Mouse (Mus musculus) intestine, embryonic 14.5 days (tissue): ENCODE data around the gene C1ql4. TPM values are rescaled to one million over a fixed set of nuclear protein-coding genes. Genes with fewer than 3 reads are reported as not detected.
"Not testable (repeated sequence)": the region's sequence is repeated elsewhere in the genome, so short reads cannot be mapped to it uniquely, and the experiment has no call there.

ENCODE experiments used
- ATAC-seq: fragments of 200-750 bp; cut with Nextera tagmentation; replicated peaks from 2 replicates; pipeline ENCODE4 v1.8.0; 2017; ENCODE audit warnings: low read depth, moderate number of reproducible peaks, moderate TSS enrichment, moderate library complexity; ENCODE audit not compliant: low FRiP score, low TSS enrichment
- DNase-seq: peaks from one replicate; pipeline ENCODE4 v3.0.0-alpha.2; 2018; ENCODE audit warnings: low spot score
- H3K27ac ChIP-seq: fragments of 300-500 bp; sonication (generic); 2 replicates; pipeline ENCODE4 v1.5.1; 2014; ENCODE audit warnings: low read depth, mild to moderate bottlenecking, control low read depth
- H3K27me3 ChIP-seq: fragments of 300-500 bp; sonication (generic); replicated peaks from 2 replicates; pipeline ENCODE4 v1.6.1; 2014; ENCODE audit warnings: low read length, control low read depth; ENCODE audit not compliant: control insufficient read depth, insufficient read depth
- H3K36me3 ChIP-seq: fragments of 300-500 bp; sonication (generic); 2 replicates; pipeline ENCODE4 v1.6.1; 2014; ENCODE audit warnings: low read length, control low read depth; ENCODE audit not compliant: control insufficient read depth, insufficient read depth
- H3K4me1 ChIP-seq: fragments of 300-500 bp; sonication (generic); replicated peaks from 2 replicates; pipeline ENCODE4 v1.6.1; 2014; ENCODE audit warnings: low read length, control low read depth, mixed read lengths; ENCODE audit not compliant: control insufficient read depth, insufficient read depth
- H3K4me2 ChIP-seq: fragments of 300-500 bp; sonication (generic); 2 replicates; pipeline ENCODE4 v1.6.1; 2014; ENCODE audit warnings: low read length
- H3K4me3 ChIP-seq: fragments of 300-500 bp; sonication (generic); 2 replicates; pipeline ENCODE4 v1.5.1; 2014; ENCODE audit warnings: low read depth, low read length, control low read depth, mixed read lengths
- H3K9ac ChIP-seq: fragments of 300-500 bp; sonication (generic); 2 replicates; pipeline ENCODE4 v1.6.1; 2014; ENCODE audit warnings: mild to moderate bottlenecking, low read length
- H3K9me3 ChIP-seq: fragments of 300-500 bp; sonication (generic); 2 replicates; pipeline ENCODE4 v1.6.1; 2016; ENCODE audit warnings: low read length, control low read depth; ENCODE audit not compliant: control insufficient read depth
- WGBS: fragments of 180-500 bp; shearing (Covaris S2); extraction: QIAGEN DNeasy Blood & Tissue Kit; methylation state at CpG from one replicate; pipeline ENCODE4 v1.1.7; 2014; 5-methylcytosine and 5-hydroxymethylcytosine counted together
- polyA plus RNA-seq: library from polyadenylated mRNA; unstranded; fragments of >200 nt; fragmentation: Nextera tagmentation; extraction: Ambion mirVana; gene quantifications from 2 replicates; pipeline ENCODE4 v1.2.1, GENCODE M21; 2014

Gene C1ql4
- polyA plus RNA-seq, 1 experiment from 2014 or later, result 0.16 TPM

GRCm38 (mm10) chr15:99084618-99085017 is 3.0 kb downstream of the C1ql4 start:
- WGBS, result 15% methylated on average over 19 of the region's 19 CpGs
- no peak overlapping the region for H3K4me3 ChIP-seq
- peaks cover 66% of the 10 kb centered on the region for H3K27me3 ChIP-seq
- DNase-seq (no peak), ATAC-seq (peak; percentile 13; the same call in 1 of the 2 replicates)
- H3K4me1 ChIP-seq, result peaks cover 18% of the 10 kb centered on the region
- no peaks in the 10 kb centered on the region for H3K9me3 ChIP-seq
- H3K9ac ChIP-seq, result 0 out of 2 replicates have a peak overlapping the region, but pooled peaks have one; percentile 25
- peak overlapping the region; percentile 38 for H3K4me2 ChIP-seq
- H3K36me3 ChIP-seq, result peaks cover 33% of the 10 kb centered on the region
- H3K27ac ChIP-seq, result no peak overlapping the region

DNA sequence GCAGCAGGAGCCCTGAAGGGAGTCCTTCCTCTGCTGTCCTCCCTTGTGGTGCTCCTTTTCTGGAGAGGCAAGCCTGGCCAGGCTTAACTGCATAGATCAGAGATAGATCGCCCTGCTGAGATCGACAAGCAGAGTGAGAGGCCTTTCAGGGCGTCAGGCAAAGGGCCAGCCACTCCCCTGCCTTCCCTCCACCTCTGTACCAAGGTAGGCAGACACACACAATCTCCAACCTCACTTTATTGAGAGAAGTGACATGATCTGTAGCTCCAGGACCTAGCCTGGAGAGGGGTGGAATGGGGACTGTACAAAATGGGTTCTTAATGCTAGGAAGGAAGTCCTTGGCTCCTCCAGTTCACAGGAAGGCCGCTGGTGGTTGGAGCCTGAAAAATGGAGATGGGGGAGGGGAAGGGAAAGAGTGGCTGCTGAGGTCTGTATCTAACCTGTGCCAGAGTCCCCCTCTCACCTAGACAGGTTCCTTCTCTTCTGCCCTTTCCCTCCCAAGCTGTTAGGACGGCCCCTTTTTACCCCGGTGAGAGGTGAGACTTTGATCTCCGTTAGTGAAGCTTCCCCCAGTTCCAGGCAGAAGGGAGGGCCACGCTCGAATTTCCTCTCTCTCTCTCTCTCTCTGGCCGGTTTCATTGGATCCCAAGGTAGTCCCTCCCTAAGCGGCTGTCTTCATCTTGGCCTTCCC is 3.6 kb downstream of the C1ql4 start:
- DNase-seq (peak; percentile 71), ATAC-seq (peak; percentile 52)
- Histone ChIP-seq H3K27me3 (peaks cover 60% of the 10 kb centered on the region), H3K4me1 (peaks cover 17% of the 10 kb centered on the region), H3K27ac (no peak overlapping the region), H3K4me2 (peak overlapping the region; percentile 38), H3K36me3 (peaks cover 33% of the 10 kb centered on the region), H3K4me3 (no peak overlapping the region), H3K9ac (0 out of 2 replicates have a peak overlapping the region, but pooled peaks have one; percentile 25), H3K9me3 (no peaks in the 10 kb centered on the region)
- WGBS, result 11% methylated on average over 11 of the region's 11 CpGs

DNA sequence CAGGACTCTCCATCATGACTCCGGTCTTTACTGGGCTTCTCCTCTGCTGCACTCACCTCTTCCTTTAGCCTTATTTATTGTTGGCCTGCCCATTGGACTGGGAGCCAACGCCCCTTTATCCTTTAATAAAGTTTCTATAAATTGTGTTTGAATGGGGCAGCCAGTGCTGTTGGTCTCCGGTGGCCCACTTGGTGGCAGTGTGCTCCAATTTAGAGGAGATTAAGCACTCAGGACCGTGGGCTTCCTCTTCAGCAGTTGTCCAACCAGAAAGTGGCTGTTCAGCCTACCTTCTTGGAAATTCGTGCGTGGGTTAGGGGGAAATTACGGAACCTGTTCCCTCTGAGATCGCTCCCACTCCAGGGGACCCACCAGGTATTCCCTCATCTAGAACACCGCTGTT is 4.4 kb downstream of the C1ql4 start:
- Histone ChIP-seq H3K27ac (no peak overlapping the region), H3K27me3 (peaks cover 52% of the 10 kb centered on the region), H3K4me2 (0 out of 2 replicates have a peak overlapping the region, but pooled peaks have one; percentile 38), H3K4me3 (no peak overlapping the region), H3K4me1 (peaks cover 11% of the 10 kb centered on the region), H3K36me3 (peaks cover 34% of the 10 kb centered on the region), H3K9ac (no peak overlapping the region), H3K9me3 (no peaks in the 10 kb centered on the region)
- DNase-seq, result peak; percentile 75
- WGBS, result 68% methylated on average over 9 of the region's 9 CpGs
- no peak for ATAC-seq

DNA sequence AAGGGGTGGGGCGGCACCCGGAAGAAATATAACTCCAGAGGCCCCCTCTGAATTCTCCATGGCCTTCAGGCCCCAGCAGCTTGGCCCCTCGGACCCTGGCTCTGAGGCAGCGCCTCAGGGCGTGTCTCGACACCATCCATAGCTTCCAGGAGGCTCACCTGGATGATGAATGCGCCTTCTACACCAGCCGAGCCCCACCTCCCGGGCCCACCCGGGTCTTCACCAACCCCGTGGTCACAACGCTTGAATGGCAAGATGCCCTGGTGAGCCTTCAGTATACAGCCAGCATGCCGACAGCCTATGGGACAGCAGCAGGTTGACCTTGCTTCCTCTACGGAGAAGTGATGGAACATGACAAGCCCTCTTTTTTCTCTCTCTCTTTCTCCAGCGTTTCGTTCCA is 4.8 kb downstream of the C1ql4 start:
- 88% methylated on average over 16 of the region's 16 CpGs for WGBS

DNA sequence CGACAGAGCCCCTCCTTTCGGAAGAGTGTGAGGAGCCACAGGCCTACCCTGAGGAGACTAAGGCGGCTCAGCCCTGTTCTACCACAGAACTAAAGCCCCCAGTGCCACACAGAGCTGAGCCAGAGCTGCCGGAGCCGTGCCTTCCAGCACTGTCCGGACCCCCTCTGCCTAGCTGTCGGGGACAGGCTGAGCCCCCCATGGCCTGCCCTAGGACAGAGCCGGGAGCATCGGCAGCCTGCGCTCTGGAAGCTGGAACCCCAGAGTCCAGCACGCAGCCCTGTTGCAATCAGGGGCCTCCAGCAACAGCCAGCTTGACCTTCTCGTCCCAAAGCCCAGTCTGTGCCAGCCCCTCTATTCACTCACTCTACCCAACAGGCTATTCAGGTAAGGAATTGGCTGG is 5.3 kb downstream of the C1ql4 start:
- H3K36me3 ChIP-seq, result peaks cover 43% of the 10 kb centered on the region
- no peak for DNase-seq
- no peaks in the 10 kb centered on the region for H3K9me3 ChIP-seq
- no peak for ATAC-seq
- H3K4me1 ChIP-seq, result peaks cover 8% of the 10 kb centered on the region
- no peak overlapping the region for H3K4me2 ChIP-seq
- 96% methylated on average over 12 of the region's 12 CpGs for WGBS
- H3K9ac ChIP-seq, result no peak overlapping the region
- H3K27me3 ChIP-seq, result peaks cover 43% of the 10 kb centered on the region
- H3K27ac ChIP-seq, result no peak overlapping the region
- H3K4me3 ChIP-seq, result no peak overlapping the region

More for the DNA sequence above, 4.8 kb downstream of the C1ql4 start:
- Histone ChIP-seq H3K9ac (no peak overlapping the region), H3K27ac (no peak overlapping the region), H3K27me3 (peaks cover 48% of the 10 kb centered on the region), H3K4me2 (no peak overlapping the region), H3K4me3 (no peak overlapping the region), H3K9me3 (no peaks in the 10 kb centered on the region), H3K36me3 (peaks cover 38% of the 10 kb centered on the region), H3K4me1 (peaks cover 8% of the 10 kb centered on the region)
- no peak for DNase-seq
- no peak for ATAC-seq

DNA sequence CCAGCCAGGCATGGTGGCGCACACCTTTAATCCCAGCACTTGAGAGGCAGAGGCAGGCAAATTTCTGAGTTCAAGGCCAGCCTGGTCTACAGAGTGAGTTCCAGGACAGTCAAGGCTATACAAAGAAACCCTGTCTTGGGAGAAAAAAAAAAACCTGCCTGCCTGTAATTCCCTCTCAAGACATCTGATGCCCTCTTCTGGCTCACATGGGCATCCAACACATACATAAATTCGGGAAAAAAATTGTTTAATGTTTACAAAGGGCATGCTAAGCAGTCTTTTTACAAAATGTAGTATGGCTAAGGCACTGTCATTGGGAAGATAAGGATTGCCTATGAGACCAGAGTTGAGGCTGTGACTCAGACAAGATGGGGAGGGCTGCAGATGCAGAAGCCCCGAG is 7.8 kb downstream of the C1ql4 start:
- Histone ChIP-seq H3K9ac (no peak overlapping the region), H3K27ac (no peak overlapping the region), H3K9me3 (no peaks in the 10 kb centered on the region), H3K4me3 (no peak overlapping the region), H3K27me3 (peaks cover 18% of the 10 kb centered on the region), H3K4me2 (no peak overlapping the region), H3K36me3 (peaks cover 43% of the 10 kb centered on the region), H3K4me1 (peaks cover 16% of the 10 kb centered on the region)
- DNase-seq (no peak), ATAC-seq (no peak)
- 83% methylated on average over 3 of the region's 3 CpGs for WGBS

DNA sequence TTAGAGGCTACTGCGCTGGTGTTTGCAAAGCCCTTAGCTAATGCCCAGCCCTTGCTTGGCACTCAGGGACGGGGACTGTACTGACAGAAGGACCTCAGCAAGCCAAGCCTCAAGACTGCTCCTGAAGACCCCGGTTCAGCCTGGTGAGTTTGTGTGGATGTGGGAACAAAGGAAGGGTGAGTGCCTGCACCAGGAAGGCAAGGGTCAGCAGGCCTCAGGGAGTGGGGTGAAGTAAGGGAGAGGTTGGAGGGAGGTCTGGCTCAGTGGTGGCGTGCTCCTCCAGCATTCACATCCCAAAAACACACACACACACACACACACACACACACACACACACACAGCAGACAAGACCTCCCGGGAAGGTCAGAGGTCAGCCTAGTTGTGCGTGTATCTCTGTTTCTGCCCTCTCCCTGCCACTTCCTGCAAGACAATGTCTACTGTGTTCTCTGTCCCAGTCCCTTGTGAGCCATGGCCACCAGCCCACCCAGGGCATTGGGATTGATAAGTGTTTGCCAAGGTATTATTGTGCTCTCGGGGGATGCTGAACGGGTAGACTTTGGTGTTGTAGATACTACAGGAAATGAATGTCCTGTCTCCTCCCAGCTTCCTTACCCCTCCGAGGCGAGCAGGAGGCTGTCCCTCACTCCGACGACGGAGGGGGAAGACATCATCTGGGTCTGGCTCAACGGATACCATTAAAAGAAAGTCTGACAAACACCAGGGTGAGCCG is 9.3 kb downstream of the C1ql4 start:
- Histone ChIP-seq H3K4me3 (no peak overlapping the region), H3K27me3 (0 out of 2 replicates have a peak, but pooled peaks cover 3% of the 10 kb centered on the region), H3K9ac (no peak overlapping the region), H3K36me3 (peaks cover 41% of the 10 kb centered on the region), H3K4me1 (peaks cover 12% of the 10 kb centered on the region), H3K27ac (no peak overlapping the region), H3K4me2 (no peak overlapping the region), H3K9me3 (no peaks in the 10 kb centered on the region)
- no peak for DNase-seq
- no peak for ATAC-seq
- 71% methylated on average over 15 of the region's 15 CpGs for WGBS

DNA sequence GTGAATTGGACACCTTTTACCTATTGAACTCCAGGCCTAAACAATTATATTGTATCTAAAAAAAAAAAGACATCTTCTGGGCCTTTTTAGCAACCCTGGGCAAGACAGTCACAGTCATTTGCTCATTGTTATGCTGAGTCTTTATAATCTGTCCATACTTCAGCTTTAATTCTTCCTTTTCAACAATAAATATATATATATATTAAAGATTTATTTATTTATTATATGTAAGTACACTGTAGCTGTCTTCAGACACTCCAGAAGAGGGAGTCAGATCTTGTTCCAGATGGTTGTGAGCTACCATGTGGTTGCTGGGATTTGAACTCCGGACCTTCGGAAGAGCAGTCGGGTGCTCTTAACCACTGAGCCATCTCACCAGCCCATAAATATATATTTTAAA is 11.6 kb downstream of the C1ql4 start:
- not testable (repeated sequence) for H3K9ac ChIP-seq

More for the DNA sequence above, 11.6 kb downstream of the C1ql4 start:
- not testable (repeated sequence) for DNase-seq, H3K9me3 ChIP-seq, H3K27ac ChIP-seq, ATAC-seq, H3K27me3 ChIP-seq
- peaks cover 22% of the 10 kb centered on the region for H3K36me3 ChIP-seq
- H3K4me3 ChIP-seq, result peak overlapping the region; percentile 68; the same call in 1 of the 2 replicates
- H3K4me2 ChIP-seq, result peak overlapping the region; percentile 54
- peaks cover 12% of the 10 kb centered on the region for H3K4me1 ChIP-seq
- 99% methylated on average over 3 of the region's 3 CpGs for WGBS
